Mouse (Mus musculus) CH12.LX (cell line): ENCODE results near the gene Akr1c19. TPM values are rescaled to one million over a fixed set of nuclear protein-coding genes. Genes with fewer than 3 reads are reported as not detected.
"Not testable (repeated sequence)": the region's sequence is repeated elsewhere in the genome, so short reads cannot be mapped to it uniquely, and the experiment has no call there.

Experiments used
- DNase-seq: peaks from one replicate; pipeline ENCODE4 v3.0.0-alpha.2; 2013; ENCODE audit errors: extremely low read depth
- H3K27ac ChIP-seq: 2 replicates; pipeline ENCODE4 v1.5.1; 2012; ENCODE audit warnings: low read depth, mild to moderate bottlenecking, control low read depth, moderate library complexity; ENCODE audit not compliant: insufficient read depth
- H3K27me3 ChIP-seq: replicated peaks from 2 replicates; pipeline ENCODE3; 2012; ENCODE audit warnings: inconsistent platforms
- H3K36me3 ChIP-seq, 2 experiments: replicated peaks in 1 of 2; 2 replicates each; pipeline versions ENCODE3 to v1.6.1; 2012; ENCODE audit warnings: inconsistent platforms in 1 of 2, low read length in 1 of 2, mild to moderate bottlenecking in 1 of 2, mixed read lengths in 1 of 2, moderate library complexity in 1 of 2; ENCODE audit not compliant: control insufficient read depth in 1 of 2, insufficient read depth in 1 of 2
- H3K4me1 ChIP-seq, 2 experiments: 2 replicates each; pipeline ENCODE4 v1.6.1; 2012; ENCODE audit warnings: inconsistent platforms in 1 of 2, moderate library complexity in 1 of 2; ENCODE audit not compliant: insufficient read depth in 2 of 2, control insufficient read depth in 1 of 2
- H3K4me2 ChIP-seq: 2 replicates; pipeline ENCODE4 v1.6.1; 2012; ENCODE audit warnings: low read depth, mild to moderate bottlenecking, control low read depth; ENCODE audit not compliant: poor library complexity, insufficient read depth, severe bottlenecking
- H3K4me3 ChIP-seq, 3 experiments: fragments of 150-350 bp in 1 of 3; sonication (generic) in 1 of 3; replicated peaks in 1 of 3; 2 replicates each; pipeline versions ENCODE3 to v1.5.1; 2011 to 2012; ENCODE audit warnings: low read depth in 2 of 3, low read length in 2 of 3, mild to moderate bottlenecking in 2 of 3, moderate library complexity in 2 of 3, control low read depth in 1 of 3, improper control_type of control experiment in 1 of 3, inconsistent platforms in 1 of 3, mixed read lengths in 1 of 3; ENCODE audit not compliant: poor library complexity in 1 of 3
- H3K79me2 ChIP-seq: replicated peaks from 2 replicates; pipeline ENCODE4 v1.6.1; 2012; ENCODE audit warnings: mild to moderate bottlenecking, moderate library complexity; ENCODE audit not compliant: control insufficient read depth, poor library complexity, insufficient read depth, severe bottlenecking; ENCODE audit errors: extremely low read depth
- H3K9ac ChIP-seq: 2 replicates; pipeline ENCODE4 v1.6.1; 2012; ENCODE audit warnings: low read depth, mild to moderate bottlenecking, control low read depth, moderate library complexity; ENCODE audit not compliant: insufficient read depth
- H3K9me3 ChIP-seq: replicated peaks from 2 replicates; pipeline ENCODE3; 2012; ENCODE audit warnings: low read length, inconsistent platforms, mixed read lengths
- BHLHE40 ChIP-seq: IDR thresholded peaks from 2 replicates; pipeline ENCODE4 v1.6.1; 2011; ENCODE audit warnings: mild to moderate bottlenecking, low read depth, low read length, improper control_type of control experiment
- CHD1 ChIP-seq: IDR thresholded peaks from 2 replicates; pipeline ENCODE4 v1.6.1; 2012; ENCODE audit warnings: low read depth, low read length, improper control_type of control experiment, inconsistent platforms
- CHD2 ChIP-seq: IDR thresholded peaks from 2 replicates; pipeline ENCODE4 v1.6.1; 2011; ENCODE audit warnings: low read length, improper control_type of control experiment
- CTCF ChIP-seq, 2 experiments: IDR thresholded peaks in 1 of 2; conservative IDR thresholded peaks in 1 of 2; 2 replicates each; pipeline ENCODE4 v1.5.1; 2011 to 2012; ENCODE audit warnings: low read depth in 2 of 2, low read length in 2 of 2, improper control_type of control experiment in 1 of 2, inconsistent platforms in 1 of 2, mild to moderate bottlenecking in 1 of 2, moderate library complexity in 1 of 2
- E2F4 ChIP-seq: IDR thresholded peaks from 2 replicates; pipeline ENCODE4 v1.6.1; 2011; ENCODE audit warnings: low read depth, low read length, improper control_type of control experiment; ENCODE audit not compliant: insufficient replicate concordance
- ELF1 ChIP-seq: IDR thresholded peaks from 2 replicates; pipeline ENCODE4 v1.6.1; 2014; ENCODE audit warnings: low read depth, mild to moderate bottlenecking, inconsistent platforms, low read length, improper control_type of control experiment
- ETS1 ChIP-seq: conservative IDR thresholded peaks from 2 replicates; pipeline ENCODE4 v1.6.1; 2012; ENCODE audit warnings: low read depth, mild to moderate bottlenecking, inconsistent platforms, low read length, improper control_type of control experiment, moderate library complexity
- GABPA ChIP-seq: IDR thresholded peaks from 2 replicates; pipeline ENCODE4 v1.6.1; 2012; ENCODE audit warnings: low read depth, low read length, improper control_type of control experiment, inconsistent platforms; ENCODE audit not compliant: insufficient replicate concordance
- IRF4 ChIP-seq: IDR thresholded peaks from 2 replicates; pipeline ENCODE4 v1.6.1; 2014; ENCODE audit warnings: low read depth, mild to moderate bottlenecking, inconsistent platforms, low read length, improper control_type of control experiment
- KAT2A ChIP-seq: IDR thresholded peaks from 2 replicates; pipeline ENCODE4 v1.6.1; 2012; ENCODE audit warnings: low read length, improper control_type of control experiment, inconsistent platforms; ENCODE audit not compliant: insufficient replicate concordance
- MAX ChIP-seq: IDR thresholded peaks from 2 replicates; pipeline ENCODE4 v1.6.1; 2011; ENCODE audit warnings: low read length, improper control_type of control experiment
- MAZ ChIP-seq: IDR thresholded peaks from 2 replicates; pipeline ENCODE4 v1.6.1; 2012; ENCODE audit warnings: low read depth, mild to moderate bottlenecking, inconsistent platforms, low read length, improper control_type of control experiment, moderate library complexity
- MXI1 ChIP-seq: IDR thresholded peaks from 2 replicates; pipeline ENCODE4 v1.6.1; 2011; ENCODE audit warnings: mild to moderate bottlenecking, low read depth, low read length, improper control_type of control experiment
- MYC ChIP-seq: IDR thresholded peaks from 2 replicates; pipeline ENCODE4 v1.6.1; 2011; ENCODE audit warnings: low read depth, mild to moderate bottlenecking, improper control_type of control experiment, low read length
- NELFE ChIP-seq: IDR thresholded peaks from 2 replicates; pipeline ENCODE4 v1.6.1; 2011; ENCODE audit warnings: low read depth, low read length, improper control_type of control experiment
- NRF1 ChIP-seq: IDR thresholded peaks from 2 replicates; pipeline ENCODE4 v1.6.1; 2014; ENCODE audit warnings: low read depth, mild to moderate bottlenecking, inconsistent platforms, low read length, improper control_type of control experiment, moderate library complexity
- POLR2AphosphoS2 ChIP-seq: IDR thresholded peaks from 2 replicates; pipeline ENCODE4 v1.6.1; 2011; ENCODE audit warnings: low read depth, low read length, improper control_type of control experiment
- RAD21 ChIP-seq: IDR thresholded peaks from 2 replicates; pipeline ENCODE4 v1.6.1; 2011; ENCODE audit warnings: low read depth, mild to moderate bottlenecking, low read length, improper control_type of control experiment, moderate library complexity
- RCOR1 ChIP-seq: conservative IDR thresholded peaks from 2 replicates; pipeline ENCODE4 v1.6.1; 2012; ENCODE audit warnings: low read depth, mild to moderate bottlenecking, inconsistent platforms, low read length, improper control_type of control experiment
- SIN3A ChIP-seq: IDR thresholded peaks from 2 replicates; pipeline ENCODE4 v1.6.1; 2012; ENCODE audit warnings: low read length, improper control_type of control experiment, inconsistent platforms
- SMC3 ChIP-seq: IDR thresholded peaks from 2 replicates; pipeline ENCODE4 v1.6.1; 2011; ENCODE audit warnings: low read depth, low read length, improper control_type of control experiment
- TBP ChIP-seq: conservative IDR thresholded peaks from 2 replicates; pipeline ENCODE4 v1.6.1; 2011; ENCODE audit warnings: low read depth, low read length, improper control_type of control experiment
- UBTF ChIP-seq: IDR thresholded peaks from 2 replicates; pipeline ENCODE4 v1.6.1; 2012; ENCODE audit warnings: low read depth, mild to moderate bottlenecking, inconsistent platforms, low read length, improper control_type of control experiment, moderate library complexity
- USF1 ChIP-seq: IDR thresholded peaks from 2 replicates; pipeline ENCODE4 v1.6.1; 2014; ENCODE audit warnings: low read depth, mild to moderate bottlenecking, inconsistent platforms, low read length, improper control_type of control experiment
- ZC3H11A ChIP-seq: IDR thresholded peaks from 2 replicates; pipeline ENCODE4 v1.6.1; 2012; ENCODE audit warnings: low read depth, mild to moderate bottlenecking, inconsistent platforms, low read length, improper control_type of control experiment
- ZKSCAN1 ChIP-seq: IDR thresholded peaks from 2 replicates; pipeline ENCODE4 v1.6.1; 2012; ENCODE audit warnings: low read depth, inconsistent platforms, low read length, improper control_type of control experiment, borderline replicate concordance
- ZNF384 ChIP-seq: IDR thresholded peaks from 2 replicates; pipeline ENCODE4 v1.6.1; 2012; ENCODE audit warnings: low read depth, low read length, improper control_type of control experiment, inconsistent platforms
- dilution Hi-C: fragments of 300-500 bp; cut with MboI; formaldehyde crosslinking; loops from 2 replicates; pipeline ENCODE4 v1.14.3; 2020; ENCODE audit warnings: low sequenced_read_pairs; ENCODE audit not compliant: extremely low pct_unique_long_range_greater_than_20kb, extremely low pct_ligation_motif_present
- in situ Hi-C: fragments of 300-500 bp; cut with MboI; formaldehyde crosslinking; loops from 3 replicates; pipeline ENCODE4 v1.14.3; 2019; ENCODE audit warnings: low sequenced_read_pairs, low pct_ligation_motif_present, low pct_unique_long_range_greater_than_20kb, mixed read lengths
- polyA plus RNA-seq: library from polyadenylated mRNA; unstranded; fragments of >175 nt; gene quantifications from 2 replicates; pipeline ENCODE4 v1.2.1, GENCODE M21; 2012; ENCODE audit warnings: low read depth; ENCODE audit not compliant: insufficient read length
- total RNA-seq, 2 experiments: library from RNA; depleted of rRNA; stranded (reverse); fragments of 300-350 nt in 1 of 2; fragments of >200 nt in 1 of 2; gene quantifications; 2 replicates each; pipeline ENCODE4 v1.2.3; 2012 to 2014

The Akr1c19 gene
- total and polyA plus RNA-seq, 3 experiments, result not detected

DNA sequence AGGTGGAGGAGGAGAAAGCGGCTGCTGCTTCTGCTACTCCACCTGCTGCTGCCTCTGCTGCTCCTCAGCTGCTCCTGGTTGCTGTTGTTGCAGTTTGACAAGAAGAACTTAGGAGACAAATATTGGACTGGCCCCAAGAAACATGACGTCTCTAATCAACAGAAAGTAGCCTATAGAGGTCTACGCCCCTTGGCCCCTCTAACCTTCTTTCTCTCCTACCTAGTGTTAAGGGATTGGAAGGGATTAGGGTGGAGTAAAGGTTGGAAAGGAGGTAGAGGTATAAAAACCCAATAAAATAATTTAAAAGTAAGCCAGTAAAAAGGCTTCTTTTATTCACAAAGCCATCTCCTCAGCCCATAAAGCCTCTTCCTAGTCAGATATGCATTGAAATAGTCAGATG is 36.1 kb downstream of the Akr1c19 start:
- no peaks in the 10 kb centered on the region for H3K27me3 ChIP-seq
- H3K4me3 ChIP-seq, result no peak overlapping the region
- no peaks in the 10 kb centered on the region for H3K9me3 ChIP-seq
- dilution Hi-C loops, result no loop called here
- DNase-seq, result no peak
- H3K4me2 ChIP-seq, result no peak overlapping the region
- no peaks in the 10 kb centered on the region for H3K4me1 ChIP-seq
- no peak for TF ChIP-seq NELFE
- no peak for TF ChIP-seq KAT2A
- TF ChIP-seq MXI1, result no peak
- no peak for TF ChIP-seq RCOR1
- TF ChIP-seq SIN3A, result no peak
- no peak for TF ChIP-seq ETS1
- TF ChIP-seq ZKSCAN1, result no peak
- TF ChIP-seq SMC3, result no peak
- no peak for TF ChIP-seq TBP
- TF ChIP-seq BHLHE40, result no peak
- no peak for TF ChIP-seq POLR2AphosphoS2
- no peak for TF ChIP-seq CTCF (conservative IDR thresholded peaks at IDR 0.05 in 1 of 2, IDR thresholded peaks at IDR 0.05 in 1 of 2; ENCODE audit: low read depth in 2 of 2, low read length in 2 of 2)
- no peak for TF ChIP-seq RAD21
- TF ChIP-seq MYC, result no peak
- TF ChIP-seq NRF1, result no peak
- in situ Hi-C loops, result no loop called here
- peaks cover 2 to 6% of the 10 kb centered on the region in 2 experiments for H3K36me3 ChIP-seq
- no peak overlapping the region for H3K9ac ChIP-seq
- no peak overlapping the region for H3K27ac ChIP-seq
- H3K79me2 ChIP-seq, result no peaks in the 10 kb centered on the region

DNA sequence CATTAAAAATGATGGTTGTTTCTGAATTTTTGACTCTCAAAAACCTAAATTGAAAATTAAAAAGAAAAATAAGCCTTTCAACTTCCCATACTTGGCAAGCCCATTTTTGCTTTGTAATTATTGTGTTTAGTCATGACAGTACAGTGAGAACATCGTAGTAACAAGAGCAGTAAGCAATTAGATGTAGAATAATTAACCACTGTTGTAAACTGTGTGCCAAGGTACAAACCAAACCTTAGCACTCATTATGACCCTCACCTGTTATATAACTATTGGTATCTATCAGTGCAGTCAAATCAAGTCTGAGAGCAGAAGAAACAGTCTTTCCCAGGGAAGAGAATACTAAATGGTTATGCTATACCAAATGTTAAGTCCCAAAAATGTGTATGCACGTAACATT is 36.5 kb downstream of the Akr1c19 start:
- Histone ChIP-seq H3K27ac (no peak overlapping the region), H3K27me3 (no peaks in the 10 kb centered on the region), H3K9ac (no peak overlapping the region), H3K4me1 (no peaks in the 10 kb centered on the region), H3K79me2 (no peaks in the 10 kb centered on the region), H3K9me3 (no peaks in the 10 kb centered on the region), H3K36me3 (peaks cover 2 to 6% of the 10 kb centered on the region in 2 experiments), H3K4me2 (no peak overlapping the region), H3K4me3 (no peak overlapping the region)
- DNase-seq, result no peak
- in situ Hi-C loops, result no loop called here
- dilution Hi-C loops, result no loop called here
- TF ChIP-seq E2F4 (no peak), ELF1 (no peak), CHD1 (no peak), NELFE (no peak), CHD2 (no peak), ZKSCAN1 (no peak), MYC (no peak), ZC3H11A (no peak), IRF4 (no peak), MAZ (no peak), RCOR1 (no peak), CTCF (conservative IDR thresholded peaks at IDR 0.05 in 1 of 2, IDR thresholded peaks at IDR 0.05 in 1 of 2; ENCODE audit: low read depth in 2 of 2, low read length in 2 of 2) (no peak), MAX (no peak), GABPA (no peak), NRF1 (no peak), USF1 (no peak), KAT2A (no peak), ZNF384 (no peak), UBTF (no peak), ETS1 (no peak)

DNA sequence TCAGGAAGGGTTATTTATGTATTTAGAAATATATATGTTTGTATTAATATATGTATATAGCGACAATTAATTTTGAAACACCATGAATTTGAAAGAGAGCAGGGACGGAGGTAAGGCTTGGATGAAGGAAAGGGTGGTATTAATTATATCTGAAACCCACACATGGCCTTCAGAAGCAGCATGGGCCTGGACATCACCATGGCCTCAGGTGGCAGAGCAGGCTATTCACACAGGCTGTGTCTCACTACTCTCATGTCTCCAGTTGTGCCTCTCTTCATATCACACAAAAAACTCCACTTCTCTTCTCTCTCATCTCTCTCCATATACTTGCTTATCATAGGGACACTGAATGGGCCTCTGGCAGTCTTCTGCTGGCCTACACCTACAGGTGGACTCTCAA is 37.0 kb downstream of the Akr1c19 start:
- dilution Hi-C loops, H3K4me1 ChIP-seq, DNase-seq, H3K4me3 ChIP-seq, H3K4me2 ChIP-seq, H3K27me3 ChIP-seq, in situ Hi-C loops, H3K9me3 ChIP-seq, H3K36me3 ChIP-seq, H3K79me2 ChIP-seq, H3K9ac ChIP-seq, H3K27ac ChIP-seq: not testable (repeated sequence)
